Mouse (Mus musculus): ENCODE data around the gene Krit1. TPM values are rescaled to one million over a fixed set of nuclear protein-coding genes. Genes with fewer than 3 reads are reported as not detected.
"Not testable (repeated sequence)": the region's sequence is repeated elsewhere in the genome, so short reads cannot be mapped to it uniquely, and the experiment has no call there.

Krit1 gene
- total and polyA plus RNA-seq, 2 experiments: 4.3 to 16.0 TPM

GRCm38 (mm10) chr5:3845026-3845425 lies 42.0 kb downstream of the Krit1 start, which contains the start of gene Lrrd1:
Gene Lrrd1, plus strand, starts transcription at chr5:3845173.
- no peak within 1 kb of the TSS for H3K27ac ChIP-seq (replicated peaks; ENCODE audit: insufficient read depth, low read depth, low read length)
- TF ChIP-seq POLR2A (IDR thresholded peaks at IDR 0.05; ENCODE audit: extremely low read depth, insufficient read depth, low read length): no peak
- 23% methylated on average over 24 of the region's 24 CpGs for WGBS
- H3K9ac ChIP-seq (ENCODE audit: low read depth, low read length): no peak within 1 kb of the TSS
- H3K79me2 ChIP-seq (ENCODE audit: control insufficient read depth, insufficient read depth, low read length): no peaks in the 10 kb centered on the region
- H3K4me3 ChIP-seq (ENCODE audit: insufficient read depth, low read depth, low read length): no peak within 1 kb of the TSS
- no peaks in the 10 kb centered on the region for H3K4me1 ChIP-seq (ENCODE audit: control insufficient read depth, insufficient read depth, low read length)
- H3K27me3 ChIP-seq (ENCODE audit: control insufficient read depth, insufficient read depth, low read length): no peaks in the 10 kb centered on the region
- peaks cover 18% of the 10 kb centered on the region for H3K36me3 ChIP-seq (ENCODE audit: control insufficient read depth, insufficient read depth, low read length)
- no peak for DNase-seq (ENCODE audit: extremely low read depth, low read depth, low spot score)

DNA sequence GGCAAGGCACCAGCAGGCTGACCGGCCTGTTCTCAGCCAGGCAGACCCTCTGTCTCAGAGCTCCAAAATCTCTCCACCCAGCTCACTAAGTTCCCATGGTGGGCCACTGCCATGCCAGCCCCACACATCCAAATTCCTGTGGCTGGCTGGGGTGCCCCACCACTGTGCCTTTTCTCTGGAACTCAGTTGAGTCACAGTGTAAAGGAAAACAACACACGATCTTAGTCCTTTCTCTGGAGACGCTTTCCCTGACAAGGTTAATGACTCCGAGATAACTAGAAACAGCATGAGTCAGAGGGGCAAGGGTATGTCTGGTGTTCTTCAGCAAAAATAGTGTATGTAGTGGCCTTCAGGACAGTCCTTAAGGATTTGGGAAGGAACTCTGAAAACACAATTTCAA lies 67.2 kb downstream of the Krit1 start:
- no peak overlapping the region for H3K9ac ChIP-seq (ENCODE audit: low read depth, low read length)

DNA sequence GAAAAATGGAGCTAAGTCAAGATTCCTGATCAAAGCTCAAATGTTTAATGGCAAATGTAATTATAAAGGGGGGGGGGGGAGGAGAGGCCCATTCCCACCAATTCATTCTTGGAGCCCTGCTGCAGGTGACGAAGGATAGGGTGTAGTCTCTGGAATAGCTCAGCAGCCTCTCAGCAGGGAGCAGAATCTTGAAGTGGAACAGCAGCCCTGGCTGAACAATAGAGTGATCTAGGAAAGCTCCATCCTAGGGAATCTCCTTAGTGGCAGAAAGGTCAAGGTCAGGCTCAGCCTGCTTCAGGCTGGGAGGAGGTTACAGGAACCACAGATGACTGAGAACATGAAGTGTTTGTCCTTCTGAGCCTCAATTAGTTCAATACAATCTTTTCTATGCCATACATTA lies 69.4 kb downstream of the Krit1 start:
- no peak overlapping the region for H3K27ac ChIP-seq (replicated peaks; ENCODE audit: insufficient read depth, low read depth, low read length)
- 96% methylated on average over 1 of the region's 1 CpGs for WGBS
- TF ChIP-seq CTCF (IDR thresholded peaks at IDR 0.05; ENCODE audit: low read depth, low read length) (no peak), POLR2A (IDR thresholded peaks at IDR 0.05; ENCODE audit: extremely low read depth, insufficient read depth, low read length) (no peak)
- H3K4me1 ChIP-seq (ENCODE audit: control insufficient read depth, insufficient read depth, low read length): no peaks in the 10 kb centered on the region
- H3K79me2 ChIP-seq (ENCODE audit: control insufficient read depth, insufficient read depth, low read length): no peaks in the 10 kb centered on the region
- no peak for DNase-seq (ENCODE audit: extremely low read depth, low read depth, low spot score)
- H3K9ac ChIP-seq (ENCODE audit: low read depth, low read length): no peak overlapping the region
- no peak overlapping the region for H3K4me3 ChIP-seq (ENCODE audit: insufficient read depth, low read depth, low read length)
- no peaks in the 10 kb centered on the region for H3K36me3 ChIP-seq (ENCODE audit: control insufficient read depth, insufficient read depth, low read length)
- H3K27me3 ChIP-seq (ENCODE audit: control insufficient read depth, insufficient read depth, low read length): no peaks in the 10 kb centered on the region

More for the DNA sequence above, 67.2 kb downstream of the Krit1 start:
- Histone ChIP-seq H3K4me1 (ENCODE audit: control insufficient read depth, insufficient read depth, low read length) (no peaks in the 10 kb centered on the region), H3K79me2 (ENCODE audit: control insufficient read depth, insufficient read depth, low read length) (no peaks in the 10 kb centered on the region), H3K4me3 (ENCODE audit: insufficient read depth, low read depth, low read length) (no peak overlapping the region), H3K27ac (replicated peaks; ENCODE audit: insufficient read depth, low read depth, low read length) (no peak overlapping the region), H3K36me3 (ENCODE audit: control insufficient read depth, insufficient read depth, low read length) (no peaks in the 10 kb centered on the region), H3K27me3 (ENCODE audit: control insufficient read depth, insufficient read depth, low read length) (no peaks in the 10 kb centered on the region)
- 74% methylated on average over 4 of the region's 4 CpGs for WGBS
- TF ChIP-seq CTCF (IDR thresholded peaks at IDR 0.05; ENCODE audit: low read depth, low read length) (no peak), POLR2A (IDR thresholded peaks at IDR 0.05; ENCODE audit: extremely low read depth, insufficient read depth, low read length) (no peak)
- no peak for DNase-seq (ENCODE audit: extremely low read depth, low read depth, low spot score)

DNA sequence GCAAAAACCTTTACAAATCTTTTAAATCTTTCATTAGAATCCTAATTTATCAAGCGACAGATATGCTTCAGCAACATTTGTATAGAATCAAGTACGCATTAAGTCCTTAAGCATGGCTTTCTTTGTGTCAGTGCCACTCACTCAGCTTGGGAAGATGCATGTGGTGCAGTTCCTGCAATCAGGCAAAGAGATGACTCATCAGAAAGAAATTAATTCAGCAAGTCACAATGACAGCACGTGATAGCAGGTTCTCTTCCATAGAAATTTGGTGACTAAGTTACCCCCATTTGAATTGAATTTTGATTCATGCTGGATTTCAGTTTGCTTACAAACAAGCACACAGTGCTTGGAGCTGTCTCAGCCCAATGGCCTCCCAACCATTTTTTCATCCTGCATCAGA lies 70.5 kb downstream of the Krit1 start:
- TF ChIP-seq CTCF (IDR thresholded peaks at IDR 0.05; ENCODE audit: low read depth, low read length) (no peak), POLR2A (IDR thresholded peaks at IDR 0.05; ENCODE audit: extremely low read depth, insufficient read depth, low read length) (no peak)
- no peaks in the 10 kb centered on the region for H3K79me2 ChIP-seq (ENCODE audit: control insufficient read depth, insufficient read depth, low read length)
- H3K27me3 ChIP-seq (ENCODE audit: control insufficient read depth, insufficient read depth, low read length): no peaks in the 10 kb centered on the region
- H3K27ac ChIP-seq (replicated peaks; ENCODE audit: insufficient read depth, low read depth, low read length): no peak overlapping the region
- no peaks in the 10 kb centered on the region for H3K4me1 ChIP-seq (ENCODE audit: control insufficient read depth, insufficient read depth, low read length)
- H3K36me3 ChIP-seq (ENCODE audit: control insufficient read depth, insufficient read depth, low read length): no peaks in the 10 kb centered on the region
- 82% methylated on average over 3 of the region's 3 CpGs for WGBS
- no peak overlapping the region for H3K4me3 ChIP-seq (ENCODE audit: insufficient read depth, low read depth, low read length)
- no peak overlapping the region for H3K9ac ChIP-seq (ENCODE audit: low read depth, low read length)
- DNase-seq (ENCODE audit: extremely low read depth, low read depth, low spot score): no peak

- not testable (repeated sequence) for H3K79me2 ChIP-seq (ENCODE audit: control insufficient read depth, insufficient read depth, low read length); DNase-seq (ENCODE audit: extremely low read depth, low read depth, low spot score); H3K4me1 ChIP-seq (ENCODE audit: control insufficient read depth, insufficient read depth, low read length); H3K27ac ChIP-seq (replicated peaks; ENCODE audit: insufficient read depth, low read depth, low read length); H3K9ac ChIP-seq (ENCODE audit: low read depth, low read length); H3K36me3 ChIP-seq (ENCODE audit: control insufficient read depth, insufficient read depth, low read length); H3K27me3 ChIP-seq (ENCODE audit: control insufficient read depth, insufficient read depth, low read length); H3K4me3 ChIP-seq (ENCODE audit: insufficient read depth, low read depth, low read length)
- whole genome bisulfite sequencing: 80% methylated on average over 7 of the region's 7 CpGs
Observed at GRCm38 (mm10) chr5:3886862-3887261, 83.9 kb downstream of the Krit1 start.

GRCm38 (mm10) chr5:3889201-3889600 lies 86.2 kb downstream of the Krit1 start:
- no peaks in the 10 kb centered on the region for H3K36me3 ChIP-seq (ENCODE audit: control insufficient read depth, insufficient read depth, low read length)
- TF ChIP-seq POLR2A (IDR thresholded peaks at IDR 0.05; ENCODE audit: extremely low read depth, insufficient read depth, low read length): no peak
- no peak for TF ChIP-seq CTCF (IDR thresholded peaks at IDR 0.05; ENCODE audit: low read depth, low read length)
- no peaks in the 10 kb centered on the region; the same call in 1 of the 2 replicates for H3K4me1 ChIP-seq (ENCODE audit: control insufficient read depth, insufficient read depth, low read length)
- no peaks in the 10 kb centered on the region for H3K79me2 ChIP-seq (ENCODE audit: control insufficient read depth, insufficient read depth, low read length)
- H3K4me3 ChIP-seq (ENCODE audit: insufficient read depth, low read depth, low read length): no peak overlapping the region
- no peak overlapping the region for H3K27ac ChIP-seq (replicated peaks; ENCODE audit: insufficient read depth, low read depth, low read length)
- H3K9ac ChIP-seq (ENCODE audit: low read depth, low read length): no peak overlapping the region
- DNase-seq (ENCODE audit: extremely low read depth, low read depth, low spot score): no peak
- no peaks in the 10 kb centered on the region for H3K27me3 ChIP-seq (ENCODE audit: control insufficient read depth, insufficient read depth, low read length)

DNA sequence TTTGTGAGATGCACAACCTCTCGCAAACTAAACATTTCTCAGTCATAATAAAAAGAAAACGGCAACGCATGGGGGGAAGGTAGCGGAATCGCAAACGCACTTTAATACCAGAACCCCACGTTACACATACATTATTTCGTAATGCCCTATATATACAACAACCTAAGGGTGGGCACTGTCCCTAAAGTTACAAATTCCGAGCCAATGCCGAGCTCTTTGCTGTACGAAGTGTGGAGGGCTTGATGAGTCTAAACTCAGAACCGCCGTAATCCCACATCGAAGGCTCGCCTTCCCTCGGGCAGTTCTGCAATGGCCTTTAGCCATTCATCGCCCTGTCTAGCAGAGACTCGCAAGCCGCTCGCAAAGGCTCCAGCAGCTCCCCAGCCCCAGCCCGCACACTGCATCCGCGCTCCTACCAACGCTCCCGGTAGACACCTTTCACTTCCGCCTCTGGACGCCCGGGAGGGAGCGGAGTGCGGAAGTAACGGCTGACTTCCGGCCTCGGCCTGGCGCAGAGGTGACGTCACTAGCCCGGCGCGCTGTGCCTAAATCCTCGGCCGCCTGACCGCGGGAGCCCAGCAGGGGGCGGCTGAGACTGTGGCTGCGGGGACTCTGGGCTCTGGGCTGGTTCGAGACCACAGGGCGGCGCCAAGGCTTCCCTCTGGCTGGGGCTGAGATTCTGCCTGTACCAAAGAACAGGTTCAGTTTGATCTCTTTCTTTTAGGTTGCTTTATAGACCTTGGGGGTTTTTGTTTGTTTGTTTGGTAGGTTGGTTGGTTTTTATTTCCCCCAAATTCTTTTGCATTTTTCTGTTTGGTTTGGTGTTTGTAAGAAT lies 90.7 kb downstream of the Krit1 start, which contains the start of gene Mterf1a:
Mterf1a (minus strand) TSS at position 475 of the 835 bp plus-strand sequence.
- H3K9ac ChIP-seq (ENCODE audit: low read depth, low read length); H3K4me1 ChIP-seq (ENCODE audit: control insufficient read depth, insufficient read depth, low read length); H3K27me3 ChIP-seq (ENCODE audit: control insufficient read depth, insufficient read depth, low read length); H3K27ac ChIP-seq (replicated peaks; ENCODE audit: insufficient read depth, low read depth, low read length); H3K36me3 ChIP-seq (ENCODE audit: control insufficient read depth, insufficient read depth, low read length); H3K79me2 ChIP-seq (ENCODE audit: control insufficient read depth, insufficient read depth, low read length): not testable (repeated sequence)
- H3K4me3 ChIP-seq (ENCODE audit: insufficient read depth, low read depth, low read length): peak within 1 kb of the TSS; percentile 54; the same call in 1 of the 2 replicates
- 0% methylated on average over 10 of the region's 47 CpGs for WGBS
- DNase-seq (ENCODE audit: extremely low read depth, low read depth, low spot score): peak; percentile 15

DNA sequence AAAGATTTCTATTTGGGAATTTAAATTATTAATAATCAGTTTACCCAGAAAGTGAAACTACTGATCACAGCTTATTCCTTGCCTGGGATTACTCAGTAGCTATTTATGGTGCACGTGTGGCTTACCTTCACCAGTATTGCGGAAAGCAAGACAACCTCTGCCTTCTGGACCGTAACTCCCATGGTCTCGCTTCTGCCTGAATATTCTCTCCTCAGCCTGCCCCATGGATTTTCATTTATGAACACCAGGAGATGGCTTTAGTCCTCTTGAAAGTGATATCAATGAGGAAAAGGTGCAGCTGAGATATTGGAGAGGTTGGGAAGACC lies 91.3 kb downstream of the Krit1 start:
- H3K9ac ChIP-seq (ENCODE audit: low read depth, low read length); H3K27me3 ChIP-seq (ENCODE audit: control insufficient read depth, insufficient read depth, low read length); H3K27ac ChIP-seq (replicated peaks; ENCODE audit: insufficient read depth, low read depth, low read length); H3K4me1 ChIP-seq (ENCODE audit: control insufficient read depth, insufficient read depth, low read length); H3K4me3 ChIP-seq (ENCODE audit: insufficient read depth, low read depth, low read length); H3K36me3 ChIP-seq (ENCODE audit: control insufficient read depth, insufficient read depth, low read length); H3K79me2 ChIP-seq (ENCODE audit: control insufficient read depth, insufficient read depth, low read length); DNase-seq (ENCODE audit: extremely low read depth, low read depth, low spot score): not testable (repeated sequence)
- WGBS: 97% methylated on average over 4 of the region's 4 CpGs

Measured in liver, adult 2 months (tissue).